Mouse (Mus musculus) ES-E14 (cell line): Measurements from ENCODE around the gene Stox2.

Experiments used
- HCFC1 ChIP-seq: IDR thresholded peaks from 2 replicates; pipeline ENCODE4 v1.6.1; 2012; ENCODE audit warnings: low read length, inconsistent platforms, borderline replicate concordance; ENCODE audit not compliant: insufficient read depth
- MAFK ChIP-seq: IDR thresholded peaks from 2 replicates; pipeline ENCODE4 v1.6.1; 2014; ENCODE audit warnings: mild to moderate bottlenecking, low read depth, low read length, inconsistent platforms; ENCODE audit not compliant: insufficient read depth
- ZC3H11A ChIP-seq: IDR thresholded peaks from 2 replicates; pipeline ENCODE4 v1.6.1; 2012; ENCODE audit warnings: low read depth, mild to moderate bottlenecking, inconsistent platforms, low read length, borderline replicate concordance

DNA sequence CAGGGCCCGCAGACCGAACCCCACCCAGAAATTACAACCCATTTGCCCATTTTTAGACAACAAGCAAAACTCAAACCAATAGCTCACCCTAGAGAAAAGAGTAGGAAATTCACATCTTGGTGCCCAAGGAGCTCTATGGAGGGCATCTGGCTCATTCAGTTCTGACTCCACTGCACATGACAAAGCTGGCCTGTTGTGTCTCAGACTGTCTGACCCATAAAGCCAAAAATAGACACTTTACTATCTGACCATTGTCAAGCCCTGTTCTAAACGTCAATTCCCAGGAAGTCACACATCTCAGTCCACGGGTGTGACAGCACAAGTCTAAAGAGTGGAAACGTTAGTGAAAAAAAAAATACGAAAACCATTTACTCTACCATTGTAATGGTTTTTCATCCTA, 79.1 kb downstream of the Stox2 start:
- TF ChIP-seq MAFK (no peak), HCFC1 (no peak), ZC3H11A (no peak)
